Mouse (Mus musculus) midbrain, postnatal 0 days (tissue): Measurements from ENCODE around the gene Spef2. TPM values are rescaled to one million over a fixed set of nuclear protein-coding genes. Genes with fewer than 3 reads are reported as not detected.

Experiments used
- ATAC-seq: fragments of 200-750 bp; cut with Nextera tagmentation; 2 replicates; pipeline ENCODE4 v1.8.0; 2017; ENCODE audit warnings: moderate number of reproducible peaks, mild to moderate bottlenecking, moderate TSS enrichment, moderate library complexity; ENCODE audit not compliant: low FRiP score
- DNase-seq: peaks from one replicate; pipeline ENCODE4 v3.0.0-alpha.2; 2015; ENCODE audit warnings: low spot score
- H3K27ac ChIP-seq: fragments of 300-500 bp; sonication (generic); 2 replicates; pipeline ENCODE4 v1.5.1; 2014; ENCODE audit warnings: low read depth, mild to moderate bottlenecking, low read length, mixed read lengths
- H3K27me3 ChIP-seq: fragments of 300-500 bp; sonication (generic); 2 replicates; pipeline ENCODE4 v1.6.1; 2014; ENCODE audit warnings: low read length, control low read depth, mixed read lengths; ENCODE audit not compliant: insufficient read depth
- H3K36me3 ChIP-seq: fragments of 300-500 bp; sonication (generic); 2 replicates; pipeline ENCODE4 v1.6.1; 2014; ENCODE audit warnings: low read length, control low read depth, mixed read lengths; ENCODE audit not compliant: insufficient read depth
- H3K4me1 ChIP-seq: fragments of 300-500 bp; sonication (generic); 2 replicates; pipeline ENCODE4 v1.6.1; 2014; ENCODE audit warnings: mild to moderate bottlenecking, control low read depth, antibody characterized with exemption, low read length, mixed read lengths; ENCODE audit not compliant: insufficient read depth
- H3K4me2 ChIP-seq: fragments of 300-500 bp; sonication (generic); 2 replicates; pipeline ENCODE4 v1.6.1; 2014; ENCODE audit warnings: low read depth, mild to moderate bottlenecking, low read length, mixed read lengths; ENCODE audit not compliant: poor library complexity, severe bottlenecking
- H3K4me3 ChIP-seq: fragments of 300-500 bp; sonication (generic); 2 replicates; pipeline ENCODE4 v1.5.1; 2014; ENCODE audit warnings: low read depth, mild to moderate bottlenecking, low read length, moderate library complexity
- H3K9ac ChIP-seq: fragments of 300-500 bp; sonication (generic); replicated peaks from 2 replicates; pipeline ENCODE4 v1.6.1; 2014; ENCODE audit warnings: mild to moderate bottlenecking, low read length, moderate library complexity, mixed read lengths; ENCODE audit not compliant: poor library complexity, severe bottlenecking
- H3K9me3 ChIP-seq: fragments of 300-500 bp; sonication (generic); 2 replicates; pipeline ENCODE4 v1.6.1; 2016; ENCODE audit warnings: low read length, control low read depth
- CTCF ChIP-seq: IDR thresholded peaks from 2 replicates; pipeline ENCODE4 v1.5.1; 2016; ENCODE audit warnings: antibody characterized with exemption, mild to moderate bottlenecking
- WGBS: fragments of 180-500 bp; shearing (Covaris S2); extraction: QIAGEN DNeasy Blood & Tissue Kit; methylation state at CpG from one replicate; pipeline ENCODE4 v1.1.7; 2014; 5-methylcytosine and 5-hydroxymethylcytosine counted together
- polyA plus RNA-seq: library from polyadenylated mRNA; unstranded; fragments of >200 nt; fragmentation: Nextera tagmentation; extraction: Ambion mirVana; gene quantifications from 2 replicates; pipeline ENCODE4 v1.2.1, GENCODE M21; 2015
- total RNA-seq: library from RNA; depleted of rRNA; stranded (reverse); fragments of >200 nt; gene quantifications from 2 replicates; pipeline ENCODE4 v1.2.3, GENCODE M21; 2014

Gene Spef2
- total and polyA plus RNA-seq, 2 experiments from 2014 or later = 1.5 to 2.6 TPM

DNA sequence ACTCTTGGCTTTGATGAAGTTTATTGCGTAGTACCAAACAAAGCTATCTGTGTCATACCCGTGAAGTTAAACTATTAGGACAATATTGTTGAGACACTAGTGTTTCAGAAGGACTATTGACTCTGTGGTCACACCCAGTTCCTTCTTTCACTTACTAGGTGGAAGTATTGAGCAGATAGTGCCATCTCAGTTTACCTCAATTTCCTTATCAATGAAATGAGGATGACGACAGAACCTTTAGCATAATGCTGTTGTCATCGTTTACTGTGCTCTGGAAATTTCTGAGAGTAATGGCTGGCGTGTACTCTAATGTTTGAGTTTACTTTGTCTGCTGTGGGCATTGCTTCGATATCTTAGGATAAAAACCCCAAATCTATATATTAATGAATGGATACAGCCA lies 117.0 kb downstream of the Spef2 start:
- no peak overlapping the region for H3K4me2 ChIP-seq
- no peak overlapping the region for H3K4me3 ChIP-seq
- no peak overlapping the region for H3K9ac ChIP-seq
- no peaks in the 10 kb centered on the region for H3K4me1 ChIP-seq
- H3K36me3 ChIP-seq = no peaks in the 10 kb centered on the region
- H3K27me3 ChIP-seq = no peaks in the 10 kb centered on the region
- H3K27ac ChIP-seq = no peak overlapping the region
- ATAC-seq = no peak
- no peak for TF ChIP-seq CTCF
- WGBS = 93% methylated on average over 6 of the region's 6 CpGs
- no peak for DNase-seq
- H3K9me3 ChIP-seq = no peaks in the 10 kb centered on the region

DNA sequence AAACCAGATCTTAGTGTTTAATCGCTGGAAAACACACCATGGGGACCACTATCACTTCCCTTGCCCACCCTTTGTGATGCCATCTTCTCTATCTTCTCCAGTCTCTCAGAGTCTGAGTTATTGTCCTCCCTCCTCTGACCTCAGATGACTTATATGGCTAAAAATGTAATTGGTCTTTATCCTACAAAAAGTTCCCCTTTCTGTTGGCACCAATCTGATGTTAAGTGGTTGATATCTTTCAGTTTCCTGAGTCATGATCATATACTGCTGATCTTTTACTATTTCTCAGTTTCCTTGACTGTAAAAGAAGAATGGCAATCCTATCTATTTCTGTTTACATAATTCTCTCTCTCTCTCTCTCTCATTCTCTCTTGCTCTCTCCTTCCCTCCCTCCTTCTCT lies 119.0 kb downstream of the Spef2 start:
- H3K9me3 ChIP-seq = no peaks in the 10 kb centered on the region
- H3K9ac ChIP-seq = no peak overlapping the region
- no peaks in the 10 kb centered on the region for H3K36me3 ChIP-seq
- H3K27me3 ChIP-seq = no peaks in the 10 kb centered on the region
- 82% methylated on average over 1 of the region's 1 CpGs for WGBS
- ATAC-seq (no peak), DNase-seq (no peak)
- H3K27ac ChIP-seq = no peak overlapping the region
- no peak overlapping the region for H3K4me3 ChIP-seq
- no peak for TF ChIP-seq CTCF
- H3K4me1 ChIP-seq = no peaks in the 10 kb centered on the region
- no peak overlapping the region for H3K4me2 ChIP-seq

DNA sequence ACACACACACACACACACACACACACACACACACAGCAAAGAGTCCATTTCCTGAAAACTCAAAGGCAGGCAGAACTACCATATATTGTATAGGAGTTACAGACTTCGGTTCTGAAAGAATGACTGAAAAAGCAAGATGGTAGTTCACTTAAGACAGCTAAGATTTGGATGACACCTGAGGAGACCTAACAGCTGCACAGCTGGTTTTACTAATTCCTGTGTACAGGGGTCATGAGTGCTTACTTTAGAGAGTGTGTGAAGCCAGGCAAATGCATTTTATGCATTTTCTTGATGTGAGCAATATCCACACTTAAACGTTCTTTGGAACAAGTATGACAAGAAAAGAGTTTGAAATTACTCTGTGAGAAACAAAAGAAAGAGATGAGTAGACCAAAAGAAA lies 124.0 kb downstream of the Spef2 start:
- no peak overlapping the region for H3K27ac ChIP-seq
- 73% methylated on average over 2 of the region's 2 CpGs for WGBS
- ATAC-seq (no peak), DNase-seq (no peak)
- H3K4me1 ChIP-seq = no peaks in the 10 kb centered on the region
- H3K36me3 ChIP-seq = no peaks in the 10 kb centered on the region
- no peak overlapping the region for H3K9ac ChIP-seq
- H3K4me2 ChIP-seq = no peak overlapping the region
- no peak overlapping the region for H3K4me3 ChIP-seq
- no peak for TF ChIP-seq CTCF
- H3K9me3 ChIP-seq = no peaks in the 10 kb centered on the region
- no peaks in the 10 kb centered on the region for H3K27me3 ChIP-seq

DNA sequence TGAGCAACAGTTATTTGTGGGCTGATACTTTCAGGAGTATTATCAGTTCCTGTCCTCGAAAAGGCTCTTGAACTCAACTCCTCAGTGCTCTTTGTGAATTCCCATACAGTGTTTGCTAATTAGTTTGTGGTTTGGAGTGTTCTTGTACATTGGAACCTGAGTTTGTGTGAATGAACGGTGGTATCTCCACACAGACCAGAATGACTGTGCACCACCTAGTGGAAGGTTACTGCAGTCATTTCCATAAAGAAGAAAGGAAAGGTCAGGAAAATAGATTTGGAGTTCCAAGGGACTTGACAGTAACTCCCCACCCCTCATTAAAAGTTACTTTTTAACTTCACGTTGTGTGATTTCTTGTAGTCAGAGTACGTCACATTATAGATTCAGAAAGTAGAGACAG lies 140.5 kb downstream of the Spef2 start:
- H3K36me3 ChIP-seq = no peaks in the 10 kb centered on the region
- no peak overlapping the region for H3K27ac ChIP-seq
- no peak overlapping the region for H3K4me3 ChIP-seq
- ATAC-seq = no peak
- no peak overlapping the region for H3K9ac ChIP-seq
- no peaks in the 10 kb centered on the region for H3K4me1 ChIP-seq
- 73% methylated on average over 4 of the region's 4 CpGs for WGBS
- no peak for DNase-seq
- H3K27me3 ChIP-seq = no peaks in the 10 kb centered on the region
- TF ChIP-seq CTCF = peak; percentile 55
- H3K9me3 ChIP-seq = no peaks in the 10 kb centered on the region
- no peak overlapping the region for H3K4me2 ChIP-seq

DNA sequence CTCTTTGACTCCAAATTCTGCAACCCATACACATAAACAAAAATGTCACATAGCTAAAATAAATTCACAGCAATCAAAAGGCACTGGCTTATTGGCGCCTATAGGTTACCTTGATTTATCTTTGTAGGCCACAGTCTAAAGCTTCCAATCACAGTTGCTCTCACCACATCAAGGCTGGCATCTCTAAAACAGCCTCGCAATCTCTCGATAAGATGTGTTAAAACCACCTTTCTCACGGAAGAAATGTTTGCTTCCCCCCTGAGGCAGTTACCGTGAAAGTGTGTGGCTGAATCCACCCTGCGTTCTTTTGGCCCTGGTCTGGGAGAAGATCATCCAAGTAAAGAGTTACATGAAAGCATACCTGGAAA lies 148.6 kb downstream of the Spef2 start:
- Histone ChIP-seq H3K36me3 (no peaks in the 10 kb centered on the region), H3K9ac (no peak overlapping the region), H3K4me3 (no peak overlapping the region), H3K4me2 (no peak overlapping the region), H3K27ac (no peak overlapping the region), H3K9me3 (no peaks in the 10 kb centered on the region), H3K27me3 (no peaks in the 10 kb centered on the region), H3K4me1 (no peaks in the 10 kb centered on the region)
- no peak for TF ChIP-seq CTCF
- ATAC-seq (no peak), DNase-seq (no peak)
- WGBS = 92% methylated on average over 6 of the region's 6 CpGs

DNA sequence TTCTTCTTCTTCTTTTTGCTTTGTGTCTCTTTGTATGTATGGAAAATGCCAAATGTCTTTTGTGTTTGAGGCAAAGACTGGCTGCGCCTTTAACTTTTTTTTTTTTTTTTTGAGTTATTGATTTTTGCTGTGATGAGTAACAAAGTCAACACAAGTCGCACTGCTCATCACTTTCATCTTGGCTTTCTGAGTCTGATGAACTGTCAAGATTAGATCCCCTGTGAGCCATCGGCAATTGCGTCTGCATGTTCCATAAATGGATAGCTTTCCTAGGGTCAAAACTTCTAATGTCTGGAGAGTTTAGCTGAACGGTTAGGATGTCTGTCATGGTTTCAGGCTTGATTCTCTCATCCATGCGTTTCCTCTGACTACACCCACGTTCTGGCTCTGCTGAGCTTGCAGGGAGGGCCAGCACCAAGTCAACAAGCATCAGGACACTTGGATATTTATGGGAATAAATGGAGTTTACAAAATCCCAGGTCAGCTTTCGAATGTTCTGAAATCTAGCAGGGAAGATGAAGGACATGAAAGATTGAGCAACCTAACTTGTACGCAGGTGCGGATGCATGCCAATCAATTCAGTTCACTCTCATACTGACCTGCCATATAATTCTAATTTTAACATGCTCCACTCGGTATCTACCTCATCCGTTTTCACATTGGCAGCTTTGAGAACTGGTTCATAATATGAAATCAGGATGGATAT lies 149.1 kb downstream of the Spef2 start:
- Histone ChIP-seq H3K27me3 (no peaks in the 10 kb centered on the region), H3K9ac (no peak overlapping the region), H3K4me2 (no peak overlapping the region), H3K9me3 (no peaks in the 10 kb centered on the region), H3K36me3 (no peaks in the 10 kb centered on the region), H3K4me3 (no peak overlapping the region), H3K27ac (no peak overlapping the region), H3K4me1 (no peaks in the 10 kb centered on the region)
- no peak for ATAC-seq
- DNase-seq = no peak
- no peak for TF ChIP-seq CTCF
- 84% methylated on average over 12 of the region's 12 CpGs for WGBS
